Mouse (Mus musculus): ENCODE measurements at regions not wholly inside any gene's neighbourhood (a gene's known extent, or its start where the extent isn't known, plus 50 kb on each side); places are given as distances from the start of the nearest gene placed in this dataset.

DNA sequence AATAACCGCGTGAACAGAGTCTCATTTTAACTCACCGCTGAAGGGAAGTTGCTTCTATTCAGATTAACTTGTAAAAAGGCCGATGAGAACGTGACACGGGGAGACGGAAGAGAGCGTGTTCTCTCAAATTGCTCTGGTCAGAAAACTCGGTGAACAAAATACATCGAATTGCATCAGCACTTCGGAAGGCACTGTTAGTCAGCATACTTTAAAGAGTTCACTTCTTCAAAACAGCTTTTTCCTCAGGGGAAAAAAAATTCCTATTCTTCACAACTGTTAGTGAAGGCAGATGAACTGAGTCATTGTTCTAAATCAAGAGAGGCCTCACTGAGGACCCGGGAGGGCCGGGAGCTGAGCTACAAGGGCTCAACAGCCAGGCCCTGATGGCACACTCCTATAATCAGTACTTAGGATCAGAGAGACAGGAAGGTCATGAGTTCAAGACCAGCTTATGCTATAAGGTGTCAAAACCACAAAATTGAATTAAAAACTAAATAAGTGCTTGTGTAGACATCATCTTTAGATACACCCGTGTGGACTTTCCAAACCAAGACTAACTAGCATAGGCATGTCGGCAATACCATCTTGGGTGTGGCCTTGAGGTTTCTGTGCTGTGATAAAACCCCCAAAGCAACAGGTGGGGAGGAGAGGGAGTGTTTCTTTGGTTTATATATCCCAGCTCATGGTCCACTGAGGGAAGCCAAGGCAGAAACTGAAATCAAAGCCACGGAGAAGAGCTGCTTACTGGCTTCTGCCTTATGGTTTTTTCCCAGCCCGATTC lies 131.2 kb upstream of the Dyrk2 start:
- TF ChIP-seq CTCF (conservative IDR thresholded peaks at IDR 0.05; ENCODE audit: low read length): no peak
- no peak for TF ChIP-seq NANOG (IDR thresholded peaks at IDR 0.05; ENCODE audit: borderline replicate concordance, low read length)
- no peak for TF ChIP-seq POU5F1 (IDR thresholded peaks at IDR 0.05; ENCODE audit: borderline replicate concordance, low read length)

Data from E14TG2a.4 (cell line).